Mouse (Mus musculus) liver, embryonic 16.5 days (tissue): ENCODE data around the gene Prpf38a. TPM values are rescaled to one million over a fixed set of nuclear protein-coding genes. Genes with fewer than 3 reads are reported as not detected.

Source experiments
- polyA plus RNA-seq: library from polyadenylated mRNA; unstranded; fragments of >200 nt; fragmentation: Nextera tagmentation; extraction: Ambion mirVana; gene quantifications from 2 replicates; pipeline ENCODE4 v1.2.1, GENCODE M21; 2015

Gene Prpf38a
- polyA plus RNA-seq, 1 experiment from 2014 or later: 30.6 TPM

Other genes starting within 250 kb of the Prpf38a start
- 0.15 and 0.16 TPM in 2 replicates for gene Shisal2a, start 196.0 kb downstream of the Prpf38a start, polyA plus RNA-seq
- 9.5 and 10.4 TPM in 2 replicates for gene Gpx7, start 172.4 kb downstream of the Prpf38a start, polyA plus RNA-seq
- gene Tut4, start 119.9 kb downstream of the Prpf38a start, polyA plus RNA-seq: 17.1 and 17.9 TPM in 2 replicates
- 17.3 and 19.1 TPM in 2 replicates for gene Orc1, start 87 bp upstream of the Prpf38a start, polyA plus RNA-seq
- 8.1 and 9.1 TPM in 2 replicates for gene Cc2d1b, start 40.6 kb upstream of the Prpf38a start, polyA plus RNA-seq
- gene 3110021N24Rik, start 140.3 kb upstream of the Prpf38a start, polyA plus RNA-seq: 0.06 and 0.11 TPM in 2 replicates
- gene Zfyve9, start 201.5 kb upstream of the Prpf38a start, polyA plus RNA-seq: 0.29 and 0.38 TPM in 2 replicates